Mouse (Mus musculus): ENCODE results near the gene Actn4.

DNA sequence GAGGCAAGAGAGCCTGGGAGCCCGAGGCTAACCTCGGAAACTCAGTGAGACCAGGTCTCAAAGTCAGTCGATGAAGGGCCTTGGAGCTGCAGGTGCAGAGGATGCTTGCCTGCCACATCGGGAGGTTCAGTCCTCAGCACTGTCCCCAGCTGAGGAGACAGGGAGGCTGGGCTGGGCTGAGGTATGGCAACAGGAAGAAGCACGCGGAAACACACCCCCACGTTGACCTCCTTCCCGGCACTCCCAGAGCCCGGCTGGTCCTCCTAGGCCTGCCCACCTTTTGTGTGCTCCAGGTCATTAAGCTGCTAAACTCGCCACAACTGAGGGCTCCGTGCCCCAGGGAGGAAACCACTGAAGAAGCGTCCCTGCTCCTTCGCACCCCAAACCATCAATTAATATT, 80.9 kb downstream of the Actn4 start, which contains the start of gene Capn12:
- no peak for TF ChIP-seq CTCF (IDR thresholded peaks at IDR 0.05; ENCODE audit: control insufficient read depth, insufficient read depth, low read length)
- TF ChIP-seq POLR2A (IDR thresholded peaks at IDR 0.05; ENCODE audit: borderline replicate concordance, control insufficient read depth, low read depth, low read length) = no peak
